Mouse (Mus musculus) neural tube, embryonic 10.5 days (tissue): Measurements from ENCODE around the gene Endou.

Source experiments
- DNase-seq: peaks from one replicate; pipeline ENCODE4 v3.0.0-alpha.2; 2017; ENCODE audit warnings: low spot score; ENCODE audit errors: extremely low spot score

Gene Endou

DNA sequence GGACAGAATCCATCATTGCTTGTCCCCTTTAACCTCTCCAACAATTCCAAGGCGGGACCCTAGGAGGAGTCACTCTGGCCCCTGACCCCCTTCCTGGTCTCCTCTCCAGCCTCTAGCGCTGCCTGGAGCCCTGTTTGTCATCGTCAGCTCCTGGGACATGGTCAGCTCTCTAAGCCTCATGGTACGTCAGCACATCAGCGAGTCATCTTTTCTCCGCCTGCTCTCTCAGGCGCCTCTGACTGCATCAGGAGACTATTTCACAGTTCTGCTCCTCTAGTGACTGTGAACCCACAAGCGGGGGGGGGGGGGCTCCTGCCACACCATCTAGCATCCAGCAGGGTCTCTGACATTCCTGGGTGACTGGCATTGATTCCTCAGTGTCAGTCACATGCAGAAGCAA is 24.2 kb upstream of the Endou start:
- no peak for DNase-seq

DNA sequence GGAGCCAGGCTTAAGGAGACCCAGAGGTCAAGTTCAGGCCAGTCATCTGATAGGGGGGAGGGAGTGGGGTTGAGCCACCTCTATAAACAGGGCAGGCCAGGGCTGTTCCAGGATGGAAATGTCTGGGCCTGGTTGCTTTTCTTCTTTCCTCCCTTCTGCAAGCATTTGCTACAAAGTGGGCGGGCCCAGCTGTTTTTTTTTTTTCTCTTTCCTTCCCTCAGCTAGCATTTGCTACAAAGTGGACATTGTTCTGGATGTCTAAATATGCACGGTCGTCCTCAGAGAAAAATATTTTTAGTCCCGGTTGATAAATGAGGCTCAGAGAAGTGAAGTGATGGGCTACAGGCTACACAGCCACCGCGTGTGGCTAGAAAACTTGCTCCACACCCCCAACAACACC is 23.3 kb upstream of the Endou start:
- no peak for DNase-seq

DNA sequence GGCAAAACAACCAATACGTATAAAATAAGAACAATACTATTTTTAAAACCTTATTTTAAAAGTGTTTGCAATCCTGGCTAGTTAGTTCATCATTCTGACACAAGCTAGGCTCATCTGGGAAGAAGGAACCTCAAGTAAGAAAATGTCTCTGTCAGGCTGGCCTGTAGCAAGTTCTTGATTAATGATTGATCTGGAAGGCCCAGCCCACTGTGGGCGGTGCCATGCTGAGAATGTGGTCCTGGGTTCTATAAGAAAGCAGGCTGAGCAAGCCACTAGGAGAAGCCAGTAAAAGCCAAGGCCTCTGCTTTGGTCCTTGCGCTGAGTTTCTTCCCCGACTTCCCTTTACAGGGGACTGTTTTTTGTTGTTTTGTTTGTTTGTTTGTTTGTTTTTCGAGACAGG is 21.4 kb upstream of the Endou start:
- DNase-seq, result no peak

DNA sequence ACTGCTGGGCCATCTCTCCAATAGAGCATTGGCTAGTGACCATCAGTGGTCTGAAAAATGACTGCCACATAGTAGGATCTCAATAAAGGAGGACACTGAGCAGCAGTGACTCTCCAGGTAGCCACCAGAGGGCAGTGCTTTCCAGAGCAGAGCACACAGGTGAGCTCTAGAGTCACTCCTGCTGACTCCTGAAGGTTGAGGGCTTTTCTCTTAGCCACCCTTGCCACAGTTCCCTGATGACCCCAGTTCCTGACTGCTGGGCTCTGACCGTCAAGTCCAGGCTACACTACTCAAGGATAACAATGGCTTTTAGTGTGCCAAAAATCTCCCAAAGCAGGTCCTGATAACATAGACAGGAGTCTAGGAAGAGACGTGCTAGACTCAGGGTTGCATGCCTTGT is 20.5 kb upstream of the Endou start:
- DNase-seq, result no peak

DNA sequence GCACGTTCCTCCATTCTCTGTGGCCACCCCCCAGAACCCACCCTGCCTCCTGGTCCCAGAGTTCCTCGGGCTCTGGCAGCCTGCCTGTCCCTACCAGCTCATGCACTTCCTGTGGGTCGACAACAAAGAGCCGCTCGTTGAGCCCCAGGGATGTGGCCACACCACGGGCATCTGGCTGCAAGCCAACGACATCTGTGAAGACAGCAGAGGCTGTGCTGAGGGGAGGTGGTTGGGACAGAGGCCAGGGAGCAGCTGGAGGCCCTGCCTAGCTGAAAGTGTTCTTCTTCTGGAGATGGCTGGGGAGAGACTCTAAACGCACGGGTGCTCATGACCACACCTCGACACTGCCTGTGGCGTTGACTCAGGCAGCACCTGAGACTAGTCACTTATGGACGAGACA is 19.6 kb upstream of the Endou start:
- DNase-seq, result peak; percentile 38

DNA sequence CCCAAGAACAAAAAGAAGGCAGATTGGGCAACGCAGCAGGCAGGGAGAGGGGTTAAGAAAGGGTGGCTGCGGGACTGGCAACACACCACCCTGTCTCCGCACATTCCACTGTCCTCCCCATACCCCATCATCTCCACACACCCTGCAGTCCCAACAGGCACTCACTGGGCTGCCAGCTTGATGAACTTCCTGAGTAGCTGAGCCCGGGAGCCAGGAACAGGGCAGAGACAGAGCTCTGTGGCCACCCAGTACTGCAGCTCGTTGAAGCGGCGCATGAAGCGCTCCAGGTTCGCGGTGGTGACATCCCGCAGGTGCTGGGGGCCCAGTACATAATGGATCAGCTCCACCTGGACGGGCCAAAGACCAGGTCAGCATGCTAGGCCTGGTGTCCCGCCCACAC is 18.7 kb upstream of the Endou start:
- DNase-seq, result no peak

DNA sequence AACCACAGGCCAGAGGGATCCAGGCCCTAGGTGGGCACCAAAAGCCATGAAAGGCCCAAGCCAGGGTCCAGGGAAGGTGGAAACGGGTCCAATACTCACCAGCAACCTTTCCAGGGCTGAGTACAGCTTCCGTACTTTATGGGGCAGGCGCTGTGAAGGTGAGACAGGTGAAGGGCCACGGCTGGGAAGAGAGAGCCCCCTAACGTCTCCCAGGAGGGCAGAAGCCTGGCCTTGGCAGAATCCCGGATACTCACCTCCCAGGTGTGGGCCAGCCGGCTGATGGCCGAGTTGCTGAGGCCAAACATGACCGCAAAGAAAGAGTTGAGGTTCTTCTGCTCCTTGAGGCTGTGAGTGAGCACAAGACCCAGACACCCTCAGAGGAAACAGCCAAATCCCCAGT is 18.3 kb upstream of the Endou start:
- no peak for DNase-seq

DNA sequence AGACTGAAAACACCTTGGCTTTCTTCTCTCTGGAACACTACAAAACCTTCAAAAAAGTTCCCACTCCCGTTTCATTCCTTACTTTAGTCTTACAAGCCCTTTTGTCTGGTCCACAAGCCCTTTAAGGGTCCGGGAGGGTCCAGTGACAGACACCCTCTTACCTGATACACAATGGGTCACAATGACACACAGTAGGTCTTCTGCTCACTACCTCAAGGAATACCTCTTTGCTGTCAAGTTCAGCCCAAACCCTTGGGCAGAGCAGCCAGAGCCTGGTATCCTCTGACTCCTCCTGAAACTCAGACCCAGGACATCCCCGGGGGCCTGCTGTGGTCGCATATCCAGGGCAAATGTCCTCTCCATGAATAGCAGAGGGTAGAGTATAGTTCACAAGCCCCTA is 17.8 kb upstream of the Endou start:
- DNase-seq, result no peak

DNA sequence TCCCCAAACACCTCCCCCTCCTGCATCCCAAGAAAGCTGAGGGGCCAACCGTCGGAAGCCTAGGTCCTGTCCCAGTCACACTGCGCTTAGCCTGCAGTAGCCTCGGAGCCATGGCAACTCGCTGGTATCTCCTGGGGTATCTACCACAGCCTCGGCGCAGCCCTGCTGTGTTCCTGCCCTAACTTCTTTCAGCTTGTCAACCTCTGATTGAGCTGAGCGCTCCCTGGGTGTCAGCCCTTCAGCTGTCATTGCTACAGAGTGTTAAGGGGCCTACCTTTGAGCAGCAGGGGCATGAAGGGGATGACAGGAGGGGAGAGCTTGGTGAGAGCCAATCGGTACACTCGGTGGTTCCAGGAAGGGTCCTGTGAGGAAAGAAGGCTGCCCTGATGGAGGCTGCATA is 17.2 kb upstream of the Endou start:
- no peak for DNase-seq

DNA sequence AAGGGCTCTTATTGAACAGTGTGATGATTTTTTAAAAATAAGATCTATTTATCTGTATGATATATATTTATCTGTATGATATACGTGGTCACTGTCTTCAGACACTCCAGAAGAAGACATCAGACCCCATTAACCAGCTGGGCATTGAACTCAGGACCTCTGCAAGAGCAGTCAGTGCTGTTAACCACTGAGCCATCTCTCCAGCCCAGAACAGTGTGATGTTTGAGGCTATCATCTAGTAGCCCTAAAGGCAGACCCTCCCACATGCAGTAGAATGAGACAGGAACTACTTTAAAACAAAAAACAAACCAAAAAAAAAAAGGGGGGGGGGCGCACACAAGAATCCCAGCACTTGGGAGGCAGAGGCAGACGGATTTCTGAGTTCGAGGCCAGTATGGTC is 16.3 kb upstream of the Endou start:
- DNase-seq, result no peak

DNA sequence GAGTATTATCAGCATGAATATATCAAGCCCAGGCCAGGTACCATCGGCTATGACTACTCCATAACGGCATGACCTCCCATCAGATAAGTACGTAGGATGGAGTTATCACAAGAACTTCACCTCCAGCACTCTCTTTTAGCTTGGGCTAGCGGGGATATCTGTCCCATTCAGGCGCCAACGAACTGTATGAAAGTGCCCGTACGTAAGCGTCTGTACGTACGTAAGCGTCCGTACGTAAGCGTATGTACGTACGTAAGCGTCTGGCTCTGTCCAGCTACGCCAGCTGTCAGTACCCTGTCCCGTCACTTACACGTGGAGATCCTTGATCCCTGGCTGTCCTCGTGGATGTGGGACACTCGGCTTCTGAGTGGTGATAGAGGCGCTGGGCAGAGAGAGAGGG is 15.6 kb upstream of the Endou start:
- no peak for DNase-seq

DNA sequence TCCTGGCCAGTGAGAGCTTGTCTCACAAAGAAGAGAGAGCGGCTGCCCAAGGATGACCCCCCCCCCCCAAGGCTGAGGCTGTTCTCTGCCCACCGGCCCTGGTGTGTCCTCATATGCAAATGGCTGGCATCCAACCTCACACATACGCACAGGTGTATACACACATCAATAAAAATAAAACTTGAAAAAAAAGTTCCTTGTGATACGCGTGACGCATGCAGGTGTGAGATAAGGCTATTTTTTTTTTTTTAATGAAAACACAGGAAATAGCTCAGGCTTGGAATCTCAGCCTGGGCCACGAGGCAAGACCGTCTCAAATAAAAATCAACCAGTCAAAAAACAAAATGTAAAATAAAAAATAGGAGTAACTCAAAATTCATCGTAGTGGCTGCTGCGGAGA is 15.1 kb upstream of the Endou start:
- no peak for DNase-seq

DNA sequence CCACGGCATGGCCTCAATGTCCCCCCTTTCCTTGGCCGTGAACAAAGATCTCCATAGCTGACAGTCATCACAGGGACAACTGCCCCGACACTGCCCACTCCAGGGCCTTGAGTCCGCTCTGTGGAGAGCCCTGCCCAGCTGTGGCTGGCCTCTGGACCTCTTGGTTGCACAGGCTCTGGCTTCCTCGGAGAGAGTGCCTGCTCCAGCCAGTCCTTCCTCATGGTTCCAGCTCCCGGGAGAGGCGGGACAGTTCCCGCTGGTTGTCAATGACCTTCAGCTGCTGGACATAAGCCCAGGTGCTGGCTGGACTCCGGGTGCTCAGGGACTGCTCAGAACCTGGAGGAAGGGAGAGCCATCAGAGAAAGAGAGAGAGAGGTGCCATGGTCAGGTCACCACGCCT is 14.2 kb upstream of the Endou start:
- no peak for DNase-seq

DNA sequence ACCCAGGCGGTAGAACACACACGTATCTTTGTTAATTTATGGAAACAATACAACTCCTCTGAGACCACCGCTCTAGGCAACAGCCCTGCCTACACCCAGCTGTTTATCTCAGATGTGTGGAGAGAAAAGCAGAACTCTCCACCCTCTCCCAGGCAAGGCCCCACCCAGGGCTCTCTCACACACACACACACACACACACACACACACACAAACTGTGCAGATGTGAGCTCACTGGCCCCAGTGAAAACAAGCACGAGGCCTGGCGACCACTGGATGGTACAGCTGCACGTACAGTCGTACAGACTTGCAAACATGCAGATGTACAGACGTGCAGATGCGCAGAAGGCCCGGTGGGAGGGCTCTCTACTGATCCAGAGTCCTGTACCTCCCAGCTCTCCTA is 13.8 kb upstream of the Endou start:
- DNase-seq, result no peak

DNA sequence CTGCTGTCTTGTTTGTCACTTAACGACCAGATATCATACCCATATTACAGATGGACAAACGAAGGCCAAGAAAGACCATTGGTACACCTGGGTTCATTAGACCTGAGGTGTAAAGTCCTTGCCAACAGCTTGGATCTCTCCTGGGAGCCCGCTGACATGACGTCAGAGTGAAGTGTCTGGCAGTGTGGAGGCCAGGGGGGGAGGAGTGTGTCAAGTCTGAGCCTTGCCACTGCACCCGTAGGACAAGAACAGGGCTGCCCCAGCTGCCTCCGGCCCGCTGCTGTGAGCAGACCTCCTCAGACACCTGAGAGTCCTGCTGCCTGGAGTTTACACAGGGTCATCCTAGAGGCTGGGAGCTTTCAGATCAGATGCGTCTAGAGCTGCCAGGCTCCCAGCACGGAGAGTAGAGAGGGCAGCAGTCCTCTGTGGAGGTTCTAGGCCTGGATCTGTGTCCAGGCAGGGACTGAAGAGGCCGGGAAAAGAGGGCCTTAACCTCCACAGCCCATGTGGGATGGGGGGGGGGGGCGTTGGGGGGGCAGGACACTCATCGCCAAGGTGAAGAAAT is 12.9 kb upstream of the Endou start:
- no peak for DNase-seq

DNA sequence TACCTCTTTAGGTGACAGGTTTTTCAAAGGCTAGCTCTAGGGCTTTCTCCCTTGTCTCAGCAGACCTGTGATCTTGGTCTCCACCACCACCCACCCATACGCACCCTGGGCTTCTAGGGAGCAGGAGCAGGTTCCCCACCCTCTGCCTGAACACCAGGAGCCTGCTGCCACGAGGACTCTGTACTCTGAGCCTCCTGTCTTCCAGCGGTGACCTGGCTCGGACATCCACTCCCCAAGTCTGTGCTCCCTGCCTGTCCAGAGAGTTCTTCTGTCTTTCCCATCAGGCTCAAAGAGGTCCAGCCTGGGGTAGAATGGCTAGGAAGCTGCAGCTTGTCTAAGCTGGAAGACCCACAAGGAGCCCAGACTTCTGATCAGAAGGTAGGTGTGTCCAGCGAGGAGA is 12.1 kb upstream of the Endou start:
- no peak for DNase-seq

DNA sequence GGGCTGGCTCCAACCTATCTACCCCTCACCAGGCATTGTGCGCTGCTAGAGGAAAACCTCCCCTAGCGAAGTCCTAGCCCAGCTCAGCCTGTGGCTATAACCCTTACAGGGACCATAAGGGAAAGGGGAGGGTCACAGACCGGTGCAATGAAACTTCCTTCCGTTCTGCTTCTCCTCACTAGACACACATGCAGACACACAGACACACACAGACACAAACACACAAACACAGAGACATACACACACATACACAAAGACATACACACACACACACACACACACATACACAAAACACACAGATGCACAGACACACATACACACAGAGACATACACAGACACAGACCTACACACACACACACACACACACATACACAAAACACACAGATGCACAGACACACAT is 11.5 kb upstream of the Endou start:
- no peak for DNase-seq

DNA sequence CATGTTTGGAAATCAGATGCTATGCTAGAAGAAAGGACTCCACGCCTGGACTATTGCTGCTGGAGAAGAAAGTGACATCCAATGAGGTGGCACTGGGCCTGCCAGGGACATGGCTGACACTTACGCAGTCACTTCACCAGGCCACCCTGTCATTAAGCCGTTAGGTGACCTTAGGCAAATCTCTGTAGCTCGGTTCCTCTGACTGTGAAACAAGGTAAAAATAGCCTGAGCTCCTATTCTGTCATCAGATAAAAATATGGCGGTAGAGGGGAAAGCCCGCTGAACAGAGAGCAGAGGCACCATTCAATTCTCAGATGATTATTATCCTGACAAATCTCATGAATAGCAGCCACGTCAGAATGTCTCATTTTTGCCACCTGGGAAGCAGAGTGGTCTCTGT is 10.9 kb upstream of the Endou start:
- no peak for DNase-seq

DNA sequence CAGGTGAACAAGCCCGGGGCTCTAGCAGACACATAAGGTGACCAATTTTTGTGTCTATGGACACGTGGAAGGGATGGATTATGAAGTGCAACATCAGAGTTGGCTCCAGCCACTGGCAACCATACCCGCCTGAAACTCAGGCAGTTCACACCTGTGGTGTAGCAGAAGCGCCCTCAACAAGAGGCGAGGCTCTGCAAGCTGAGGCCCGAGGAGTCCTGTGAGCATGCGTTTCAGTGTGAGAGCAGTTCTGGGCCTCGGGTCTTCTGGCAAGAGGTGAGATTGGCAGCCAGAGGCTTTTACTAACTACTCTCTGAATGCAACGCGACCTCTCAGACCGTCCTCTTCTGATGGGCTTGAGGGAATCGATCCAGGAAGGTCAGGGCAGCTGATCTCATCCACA is 10.5 kb upstream of the Endou start:
- no peak for DNase-seq

DNA sequence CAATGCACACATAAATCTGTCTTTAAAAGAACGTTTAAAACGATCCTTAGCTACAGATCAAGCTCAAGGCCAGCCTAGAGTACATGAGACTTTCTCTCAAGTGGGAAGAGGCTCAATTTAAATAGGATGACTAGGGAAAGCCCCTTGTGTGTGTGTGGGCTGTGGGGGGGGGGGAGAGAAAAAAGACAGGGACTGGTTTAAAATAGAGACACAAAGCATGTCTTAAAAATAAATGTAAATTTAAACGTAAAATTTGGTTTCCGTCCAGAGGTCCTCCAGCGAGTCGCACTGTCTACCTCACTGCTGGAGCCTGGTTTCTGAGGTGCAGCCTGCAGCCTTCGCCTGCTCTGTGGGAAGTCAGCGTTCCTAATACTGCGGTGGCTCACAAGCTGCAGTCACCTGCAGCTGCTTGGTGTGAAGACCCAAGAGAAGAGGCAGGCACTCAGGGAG is 9.2 kb upstream of the Endou start:
- DNase-seq, result no peak

DNA sequence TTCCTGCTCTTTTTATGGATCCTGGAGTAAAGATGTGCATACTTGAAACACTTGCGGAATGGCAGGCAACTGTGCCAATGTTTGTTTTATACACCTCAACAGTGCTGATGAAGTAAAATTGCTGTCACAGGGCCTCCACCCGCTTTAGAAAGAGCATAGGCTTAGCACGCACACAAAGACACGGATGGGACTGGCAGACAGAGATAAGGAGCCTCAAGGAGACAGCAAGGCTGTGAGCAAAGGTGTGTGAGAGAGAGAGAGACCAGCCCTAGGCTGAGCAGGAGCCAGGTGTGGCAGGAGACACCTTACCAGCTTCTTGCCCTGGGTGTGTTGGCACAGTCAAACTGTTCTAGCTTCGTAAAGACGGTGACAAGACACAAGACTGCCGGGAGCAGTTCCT is 7.8 kb upstream of the Endou start:
- no peak for DNase-seq

DNA sequence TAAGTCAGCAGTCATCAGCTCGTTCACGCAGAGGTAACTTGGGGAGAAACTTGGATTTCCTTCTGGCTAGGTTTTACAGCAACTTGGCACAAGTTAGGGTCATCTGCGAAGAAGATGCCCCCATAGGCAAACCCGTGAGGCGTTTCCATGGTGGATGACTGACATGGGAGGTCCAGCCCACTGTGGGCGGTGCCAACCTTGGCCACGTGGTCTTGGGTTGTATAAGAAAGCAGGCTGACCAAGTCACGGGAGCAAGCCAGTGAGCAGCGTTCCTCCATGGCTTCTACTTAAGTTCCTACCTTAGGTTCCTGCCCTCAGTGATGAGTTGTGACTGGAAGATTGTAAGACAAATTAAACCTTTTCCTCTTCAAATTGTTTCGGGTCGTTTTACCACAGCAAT is 849 bp upstream of the Endou start:
- DNase-seq, result no peak

DNA sequence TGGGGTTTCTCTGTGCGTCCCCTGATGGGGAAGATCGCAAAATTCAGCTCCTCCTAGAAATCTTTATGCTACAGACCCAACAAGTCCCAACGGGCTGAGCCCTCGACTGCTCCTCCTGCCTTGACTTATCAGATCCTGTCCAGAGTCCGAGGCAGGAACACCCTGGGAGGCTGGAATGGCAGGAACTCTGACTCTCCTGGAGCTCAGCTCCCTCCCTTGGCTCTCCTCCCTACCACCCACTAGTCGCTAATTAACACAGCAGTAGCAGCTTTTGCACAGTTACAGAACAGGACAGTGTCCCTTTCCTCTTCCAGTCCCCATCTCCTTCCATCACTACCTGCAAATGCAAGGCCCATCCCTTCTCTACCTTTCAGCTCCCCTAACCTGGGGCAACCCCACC is 774 bp downstream of the Endou start:
- DNase-seq, result no peak

DNA sequence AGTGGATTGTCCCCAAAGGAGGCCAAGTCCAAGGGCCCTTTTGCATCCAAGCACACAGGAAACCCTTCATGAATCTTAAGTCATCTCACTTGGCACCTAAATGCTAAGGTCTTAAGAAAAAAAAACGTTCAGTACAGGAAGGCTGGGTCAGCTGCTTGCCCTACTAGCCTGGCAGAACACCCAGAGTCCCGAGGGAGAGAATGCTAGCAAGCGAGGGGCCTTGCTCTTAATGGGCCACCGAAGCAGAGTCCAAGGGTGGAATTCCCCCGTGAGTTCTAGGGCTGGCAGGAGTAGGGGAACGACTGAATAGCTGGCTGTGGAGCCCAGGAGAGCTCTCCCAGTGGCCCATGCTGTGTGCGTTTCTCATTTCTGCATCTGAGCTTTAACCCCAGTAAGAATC is 2.3 kb downstream of the Endou start:
- no peak for DNase-seq
